Mouse (Mus musculus) CD4-positive naive resting alpha-beta T cell, adult 57 days (primary cell): Measurements from ENCODE around the gene Sgtb. TPM values are rescaled to one million over a fixed set of nuclear protein-coding genes. Genes with fewer than 3 reads are reported as not detected.

Experiments used
- total RNA-seq: library from RNA; stranded (reverse); gene quantifications from one replicate; pipeline ENCODE4 v1.2.4, GENCODE M21; 2023

The Sgtb gene
- total RNA-seq = 0.35 TPM

GRCm38 (mm10) chr13:104109288-104109815 is at the start of gene Sgtb, which contains the start of gene Nln:
Gene Sgtb, plus strand, starts transcription at chr13:104109741.
Gene Nln, minus strand, starts transcription at chr13:104109614.

GRCm38 (mm10) chr13:104177796-104178649 is 68.5 kb downstream of the Sgtb start, which contains the start of gene Trappc13:
Gene Trappc13, minus strand, starts transcription at chr13:104178469.

GRCm38 (mm10) chr13:104178650-104179121 is 69.1 kb downstream of the Sgtb start, which contains the start of gene Trim23:
Gene Trim23, plus strand, starts transcription at chr13:104178797.

Other genes with a start within 250 kb of the Sgtb start
- gene Erbin, start 189.2 kb upstream of the Sgtb start, total RNA-seq = 125 TPM
- gene Nln, start 127 bp upstream of the Sgtb start, total RNA-seq = 16.0 TPM
- gene Trappc13, start 68.7 kb downstream of the Sgtb start, total RNA-seq = 30.2 TPM
- gene Trim23, start 69.1 kb downstream of the Sgtb start, total RNA-seq = 14.8 TPM
- 1.7 TPM for gene Cenpk, start 118.9 kb downstream of the Sgtb start, total RNA-seq
- 25.6 TPM for gene Ppwd1, start 119.1 kb downstream of the Sgtb start, total RNA-seq
- gene Adamts6, start 178.1 kb downstream of the Sgtb start, total RNA-seq = 21.4 TPM